Mouse (Mus musculus) stomach, embryonic 14.5 days (tissue): ENCODE results near the gene B4galt4. TPM values are rescaled to one million over a fixed set of nuclear protein-coding genes. Genes with fewer than 3 reads are reported as not detected.

Experiments
- ATAC-seq: fragments of 200-750 bp; cut with Nextera tagmentation; 2 replicates; pipeline ENCODE4 v1.8.0; 2017; ENCODE audit warnings: low read depth, moderate TSS enrichment; ENCODE audit not compliant: insufficient number of reproducible peaks, insufficient read depth, low FRiP score
- H3K27ac ChIP-seq: fragments of 300-500 bp; sonication (generic); 2 replicates; pipeline ENCODE4 v1.5.1; 2014; ENCODE audit warnings: mild to moderate bottlenecking, low read length, moderate library complexity, mixed read lengths
- H3K27me3 ChIP-seq: fragments of 300-500 bp; sonication (generic); 2 replicates; pipeline ENCODE4 v1.6.1; 2014; ENCODE audit warnings: low read length, control low read depth, mixed read lengths; ENCODE audit not compliant: control insufficient read depth, insufficient read depth
- H3K36me3 ChIP-seq: fragments of 300-500 bp; sonication (generic); 2 replicates; pipeline ENCODE4 v1.6.1; 2014; ENCODE audit warnings: mild to moderate bottlenecking, control low read depth, low read length, moderate library complexity, mixed read lengths; ENCODE audit not compliant: control insufficient read depth, insufficient read depth
- H3K4me1 ChIP-seq: fragments of 300-500 bp; sonication (generic); 2 replicates; pipeline ENCODE4 v1.6.1; 2014; ENCODE audit warnings: low read length, control low read depth, mixed read lengths; ENCODE audit not compliant: control insufficient read depth, insufficient read depth
- H3K4me2 ChIP-seq: fragments of 300-500 bp; sonication (generic); replicated peaks from 2 replicates; pipeline ENCODE4 v1.6.1; 2014; ENCODE audit warnings: low read depth, low read length, control low read depth
- H3K4me3 ChIP-seq: fragments of 300-500 bp; sonication (generic); 2 replicates; pipeline ENCODE4 v1.5.1; 2014; ENCODE audit warnings: low read depth, low read length, control low read depth
- H3K9ac ChIP-seq: fragments of 300-500 bp; sonication (generic); replicated peaks from 2 replicates; pipeline ENCODE4 v1.6.1; 2014; ENCODE audit warnings: low read depth, mild to moderate bottlenecking, control low read depth, low read length, moderate library complexity, mixed read lengths
- H3K9me3 ChIP-seq: fragments of 300-500 bp; sonication (generic); 2 replicates; pipeline ENCODE4 v1.6.1; 2016; ENCODE audit warnings: low read depth, low read length, control low read depth; ENCODE audit not compliant: control insufficient read depth
- WGBS: fragments of 180-500 bp; shearing (Covaris S2); extraction: QIAGEN DNeasy Blood & Tissue Kit; methylation state at CpG from one replicate; pipeline ENCODE4 v1.1.7; 2014; 5-methylcytosine and 5-hydroxymethylcytosine counted together
- polyA plus RNA-seq: library from polyadenylated mRNA; unstranded; fragments of >200 nt; fragmentation: Nextera tagmentation; extraction: Ambion mirVana; gene quantifications from 2 replicates; pipeline ENCODE4 v1.2.1, GENCODE M21; 2014

B4galt4 gene
- polyA plus RNA-seq, 1 experiment from 2014 or later = 25.1 TPM

GRCm38 (mm10) chr16:38758104-38758861, 16.2 kb downstream of the B4galt4 start:
- Histone ChIP-seq H3K4me1 (peaks cover 3% of the 10 kb centered on the region; the same call in 1 of the 2 replicates), H3K36me3 (peaks cover 5% of the 10 kb centered on the region; the same call in 1 of the 2 replicates), H3K27ac (no peak overlapping the region; the same call in 1 of the 2 replicates), H3K9me3 (no peaks in the 10 kb centered on the region), H3K9ac (no peak overlapping the region), H3K27me3 (no peaks in the 10 kb centered on the region), H3K4me3 (no peak overlapping the region), H3K4me2 (no peak overlapping the region)
- no peak for ATAC-seq
- 80% methylated on average over 12 of the region's 12 CpGs for WGBS

- Histone ChIP-seq H3K27ac (no peak overlapping the region), H3K36me3 (peaks cover 5% of the 10 kb centered on the region; the same call in 1 of the 2 replicates), H3K9me3 (no peaks in the 10 kb centered on the region), H3K9ac (no peak overlapping the region), H3K4me1 (peaks cover 3% of the 10 kb centered on the region; the same call in 1 of the 2 replicates), H3K27me3 (no peaks in the 10 kb centered on the region), H3K4me2 (no peak overlapping the region), H3K4me3 (no peak overlapping the region)
- WGBS = 93% methylated on average over 5 of the region's 5 CpGs
- no peak for ATAC-seq
Observed at GRCm38 (mm10) chr16:38760239-38760638, 18.2 kb downstream of the B4galt4 start.

- Histone ChIP-seq H3K36me3 (peaks cover 5% of the 10 kb centered on the region; the same call in 1 of the 2 replicates), H3K27me3 (no peaks in the 10 kb centered on the region), H3K4me1 (peaks cover 2% of the 10 kb centered on the region; the same call in 1 of the 2 replicates), H3K9me3 (no peaks in the 10 kb centered on the region), H3K4me2 (no peak overlapping the region), H3K4me3 (no peak overlapping the region), H3K9ac (no peak overlapping the region), H3K27ac (no peak overlapping the region)
- ATAC-seq = no peak
- WGBS = 81% methylated on average over 6 of the region's 6 CpGs
Observed at GRCm38 (mm10) chr16:38760834-38761375, 18.8 kb downstream of the B4galt4 start.

- Histone ChIP-seq H3K4me3 (no peak overlapping the region), H3K4me2 (no peak overlapping the region), H3K9ac (no peak overlapping the region), H3K27me3 (no peaks in the 10 kb centered on the region), H3K9me3 (no peaks in the 10 kb centered on the region), H3K36me3 (peaks cover 5% of the 10 kb centered on the region; the same call in 1 of the 2 replicates), H3K27ac (no peak overlapping the region), H3K4me1 (no peaks in the 10 kb centered on the region)
- WGBS = 82% methylated on average over 5 of the region's 5 CpGs
- no peak for ATAC-seq
Observed at GRCm38 (mm10) chr16:38761972-38762371, 19.9 kb downstream of the B4galt4 start.

- WGBS = 86% methylated on average over 8 of the region's 8 CpGs
- no peak overlapping the region for H3K27ac ChIP-seq
- H3K4me2 ChIP-seq = no peak overlapping the region
- H3K9me3 ChIP-seq = no peaks in the 10 kb centered on the region
- no peaks in the 10 kb centered on the region for H3K27me3 ChIP-seq
- no peak for ATAC-seq
- no peak overlapping the region for H3K9ac ChIP-seq
- no peaks in the 10 kb centered on the region for H3K4me1 ChIP-seq
- H3K36me3 ChIP-seq = peaks cover 5% of the 10 kb centered on the region; the same call in 1 of the 2 replicates
- H3K4me3 ChIP-seq = no peak overlapping the region
Observed at GRCm38 (mm10) chr16:38762401-38762800, 20.3 kb downstream of the B4galt4 start.

- Histone ChIP-seq H3K4me2 (no peak overlapping the region), H3K4me3 (no peak overlapping the region), H3K27ac (no peak overlapping the region), H3K9ac (no peak overlapping the region), H3K4me1 (no peaks in the 10 kb centered on the region), H3K36me3 (peaks cover 14% of the 10 kb centered on the region), H3K27me3 (no peaks in the 10 kb centered on the region), H3K9me3 (no peaks in the 10 kb centered on the region)
- WGBS = 83% methylated on average over 4 of the region's 4 CpGs
- ATAC-seq = no peak
Observed at GRCm38 (mm10) chr16:38763508-38763907, 21.4 kb downstream of the B4galt4 start.

- ATAC-seq = no peak
- no peaks in the 10 kb centered on the region for H3K27me3 ChIP-seq
- no peaks in the 10 kb centered on the region for H3K9me3 ChIP-seq
- H3K9ac ChIP-seq = no peak overlapping the region
- H3K4me1 ChIP-seq = no peaks in the 10 kb centered on the region
- H3K4me3 ChIP-seq = no peak overlapping the region
- H3K4me2 ChIP-seq = no peak overlapping the region
- H3K27ac ChIP-seq = no peak overlapping the region
- H3K36me3 ChIP-seq = peaks cover 10% of the 10 kb centered on the region
- 51% methylated on average over 3 of the region's 3 CpGs for WGBS
Observed at GRCm38 (mm10) chr16:38766671-38767070, 24.6 kb downstream of the B4galt4 start.

- Histone ChIP-seq H3K4me1 (no peaks in the 10 kb centered on the region; the same call in 1 of the 2 replicates), H3K36me3 (peaks cover 10% of the 10 kb centered on the region), H3K27me3 (no peaks in the 10 kb centered on the region), H3K9me3 (no peaks in the 10 kb centered on the region), H3K27ac (no peak overlapping the region), H3K4me3 (no peak overlapping the region), H3K4me2 (no peak overlapping the region), H3K9ac (no peak overlapping the region)
- no peak for ATAC-seq
- WGBS = 87% methylated on average over 8 of the region's 8 CpGs
Observed at GRCm38 (mm10) chr16:38767761-38768160, 25.7 kb downstream of the B4galt4 start.
